Mouse (Mus musculus): ENCODE results near the gene Gm2115. TPM values are rescaled to one million over a fixed set of nuclear protein-coding genes. Genes with fewer than 3 reads are reported as not detected.

Gene Gm2115
- total RNA-seq, 2 experiments from 2014 or later, result 81.9 to 98.1 TPM

DNA sequence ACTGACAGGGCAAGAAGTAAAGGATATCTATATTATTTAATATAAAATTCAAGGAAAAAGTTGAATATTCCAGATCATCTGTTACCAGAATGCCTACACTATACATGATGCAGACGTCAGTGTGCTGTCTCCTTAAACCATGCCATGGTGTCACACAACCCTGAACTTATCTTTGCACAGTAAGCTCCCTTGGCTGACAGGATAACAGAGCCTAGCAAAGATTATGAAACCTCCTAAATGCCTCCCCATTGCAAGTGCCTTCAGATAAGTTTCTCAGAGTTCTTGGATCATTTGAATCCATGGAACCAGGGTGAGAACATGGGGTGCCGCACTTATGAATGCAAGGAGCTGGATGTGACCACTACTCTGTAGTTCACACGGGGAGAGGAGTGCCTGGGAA, 103.1 kb downstream of the Gm2115 start:
- no peak for DNase-seq (ENCODE audit: extremely low spot score in 1 of 2, low spot score in 1 of 2)

Other genes with a start within 250 kb of the Gm2115 start
- 100 to 1,000 TPM; 157 to 163 TPM for gene Arnt2, start 118.8 kb upstream of the Gm2115 start, total RNA-seq (2021)
- 10 to 100 TPM; 18.4 to 19.2 TPM for gene Fah, start 77.8 kb downstream of the Gm2115 start, total RNA-seq (2021)
- gene Zfand6, start 161.0 kb downstream of the Gm2115 start, total RNA-seq (2021), result 10 to 100 TPM; 74.4 to 78.4 TPM